Mouse (Mus musculus) induced T-regulatory cell, adult 2 months (primary cell): ENCODE data around the gene Cct3.
"Not testable (repeated sequence)": the region's sequence is repeated elsewhere in the genome, so short reads cannot be mapped to it uniquely, and the experiment has no call there.

Source experiments
- DNase-seq: peaks from one replicate; pipeline ENCODE4 v3.0.0-alpha.2; 2012; ENCODE audit warnings: low read depth

Cct3 gene

GRCm38 (mm10) chr3:88291970-88292369, 4.9 kb upstream of the Cct3 start:
- DNase-seq = peak; percentile 62

GRCm38 (mm10) chr3:88295272-88295671, 1.6 kb upstream of the Cct3 start:
- DNase-seq = not testable (repeated sequence)

GRCm38 (mm10) chr3:88296110-88296560, 781 bp upstream of the Cct3 start:
- no peak for DNase-seq

- peak; percentile 87 for DNase-seq
These were observed 470 bp downstream of the Cct3 start for GRCm38 (mm10) chr3:88297321-88297851.

GRCm38 (mm10) chr3:88299172-88299571, 2.3 kb downstream of the Cct3 start:
- DNase-seq = no peak

- peak; percentile 81 for DNase-seq
These were observed 28.1 kb downstream of the Cct3 start, which contains the start of gene Glmp for GRCm38 (mm10) chr3:88324951-88325405. Glmp (plus strand) TSS chr3:88325023.

GRCm38 (mm10) chr3:88328956-88329355, 32.0 kb downstream of the Cct3 start:
- DNase-seq = no peak

GRCm38 (mm10) chr3:88331282-88331681, 34.4 kb downstream of the Cct3 start:
- peak; percentile 86 for DNase-seq

GRCm38 (mm10) chr3:88334029-88334658, 37.2 kb downstream of the Cct3 start:
- DNase-seq = no peak

- DNase-seq = peak; percentile 39
These were observed 38.1 kb downstream of the Cct3 start for GRCm38 (mm10) chr3:88334902-88335435.

- DNase-seq = no peak
These were observed 38.6 kb downstream of the Cct3 start for GRCm38 (mm10) chr3:88335436-88336053.

GRCm38 (mm10) chr3:88336058-88337013, 39.4 kb downstream of the Cct3 start, which contains the start of the genes Tmem79 and Smg5:
Tmem79 (minus strand) TSS chr3:88336148.
Smg5 (plus strand) TSS chr3:88336260.
- DNase-seq = peak; percentile 98

GRCm38 (mm10) chr3:88337367-88338020, 40.6 kb downstream of the Cct3 start:
- peak; percentile 75 for DNase-seq

GRCm38 (mm10) chr3:88338316-88338715, 41.4 kb downstream of the Cct3 start:
- no peak for DNase-seq

- no peak for DNase-seq
These were observed 42.1 kb downstream of the Cct3 start for GRCm38 (mm10) chr3:88339006-88339405.

GRCm38 (mm10) chr3:88350732-88351131, 53.8 kb downstream of the Cct3 start:
- no peak for DNase-seq

- DNase-seq = no peak
These were observed 56.0 kb downstream of the Cct3 start for GRCm38 (mm10) chr3:88352907-88353306.

- no peak for DNase-seq
These were observed 57.7 kb downstream of the Cct3 start for GRCm38 (mm10) chr3:88354396-88355165.

GRCm38 (mm10) chr3:88359584-88359983, 62.7 kb downstream of the Cct3 start:
- DNase-seq = no peak

GRCm38 (mm10) chr3:88359989-88360388, 63.1 kb downstream of the Cct3 start:
- DNase-seq = no peak
